Mouse (Mus musculus): ENCODE measurements around the gene Foxa2.

Foxa2 gene

GRCm38 (mm10) chr2:148046799-148047165 lies at the start of gene Foxa2:
Gene Foxa2, minus strand, starts transcription at chr2:148046969.
- DNase-seq = no peak

- DNase-seq = no peak
These were observed 45.3 kb upstream of the Foxa2 start for GRCm38 (mm10) chr2:148092089-148092488.

- DNase-seq = no peak
These were observed 44.9 kb upstream of the Foxa2 start for GRCm38 (mm10) chr2:148091657-148092056.

GRCm38 (mm10) chr2:148090071-148090470 lies 43.3 kb upstream of the Foxa2 start:
- no peak for DNase-seq

GRCm38 (mm10) chr2:148085529-148085928 lies 38.8 kb upstream of the Foxa2 start:
- no peak for DNase-seq

- no peak for DNase-seq
These were observed 38.4 kb upstream of the Foxa2 start for GRCm38 (mm10) chr2:148085126-148085525.

- DNase-seq = peak; percentile 21
These were observed 35.5 kb upstream of the Foxa2 start for GRCm38 (mm10) chr2:148082283-148082682.

GRCm38 (mm10) chr2:148060705-148061104 lies 13.9 kb upstream of the Foxa2 start:
- no peak for DNase-seq

- DNase-seq = no peak
These were observed 6.6 kb upstream of the Foxa2 start for GRCm38 (mm10) chr2:148053411-148053810.

- DNase-seq = peak; percentile 46
These were observed 1.8 kb upstream of the Foxa2 start for GRCm38 (mm10) chr2:148048484-148049129.

- DNase-seq = no peak
These were observed 842 bp upstream of the Foxa2 start for GRCm38 (mm10) chr2:148047611-148048010.

- no peak for DNase-seq
These were observed 601 bp downstream of the Foxa2 start for GRCm38 (mm10) chr2:148045937-148046798.

GRCm38 (mm10) chr2:148045543-148045936 lies 1.2 kb downstream of the Foxa2 start:
- DNase-seq = no peak

- no peak for DNase-seq
These were observed 1.8 kb downstream of the Foxa2 start for GRCm38 (mm10) chr2:148044877-148045539.

- no peak for DNase-seq
These were observed 2.5 kb downstream of the Foxa2 start for GRCm38 (mm10) chr2:148043976-148044876.

GRCm38 (mm10) chr2:148043271-148043975 lies 3.3 kb downstream of the Foxa2 start:
- DNase-seq = no peak

- no peak for DNase-seq
These were observed 4.6 kb downstream of the Foxa2 start for GRCm38 (mm10) chr2:148042126-148042640.

GRCm38 (mm10) chr2:148041381-148041780 lies 5.4 kb downstream of the Foxa2 start:
- DNase-seq = no peak

GRCm38 (mm10) chr2:148040236-148041121 lies 6.3 kb downstream of the Foxa2 start:
- no peak for DNase-seq

GRCm38 (mm10) chr2:148039351-148040235 lies 7.2 kb downstream of the Foxa2 start:
- DNase-seq = no peak

Measured in thymus, postnatal 14 days (tissue).